Mouse (Mus musculus) liver, embryonic 14.5 days (tissue): ENCODE measurements at regions not wholly inside any gene's neighbourhood (a gene's known extent, or its start where the extent isn't known, plus 50 kb on each side); places are given as distances from the start of the nearest gene placed in this dataset.

ENCODE experiments used
- CTCF ChIP-seq: IDR thresholded peaks from 2 replicates; pipeline ENCODE4 v1.5.1; 2016; ENCODE audit warnings: antibody characterized with exemption, low read depth, control low read depth
- EP300 ChIP-seq: IDR thresholded peaks from 2 replicates; pipeline ENCODE4 v1.6.1; 2016; ENCODE audit warnings: antibody characterized with exemption, low read depth

DNA sequence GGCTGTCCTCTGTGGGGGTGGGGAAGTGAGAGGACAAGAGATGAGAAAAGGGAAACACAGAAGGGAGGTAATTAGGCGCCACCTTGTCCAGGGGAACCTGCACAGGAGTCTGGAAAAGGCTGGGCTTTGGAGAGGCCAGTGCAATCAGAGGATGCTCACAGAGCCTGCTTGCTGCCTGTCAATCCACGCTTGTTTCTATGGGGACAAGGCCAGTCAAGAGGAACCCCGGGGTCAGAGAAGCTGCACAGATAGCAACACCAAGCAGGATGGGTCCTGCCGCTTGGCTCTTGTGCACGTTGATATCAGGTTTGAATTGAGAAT is 718.1 kb upstream of the Car8 start:
- TF ChIP-seq CTCF (no peak), EP300 (no peak)
